Mouse (Mus musculus): Measurements from ENCODE around the gene Hmgxb4.

Hmgxb4 gene

DNA sequence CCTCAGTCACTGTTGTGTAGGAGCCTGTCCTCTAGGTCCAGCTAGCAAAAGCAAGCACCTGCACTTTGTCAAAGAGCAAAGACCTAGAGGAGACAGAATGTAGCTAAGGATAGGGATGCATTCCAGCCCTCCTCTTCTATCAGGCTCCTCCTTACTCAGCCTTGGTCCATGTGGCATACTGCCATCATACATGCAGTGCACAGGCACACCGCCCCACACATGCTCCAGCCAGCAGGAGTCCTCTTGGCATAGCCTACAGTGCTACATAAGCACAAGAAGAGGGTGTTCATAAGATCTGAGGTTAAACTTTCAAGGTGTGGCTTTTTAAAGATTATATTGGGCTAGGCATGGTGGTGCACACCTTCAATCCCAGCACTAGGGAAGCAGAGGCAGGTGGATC lies 81.7 kb downstream of the Hmgxb4 start:
- no peak for DNase-seq

DNA sequence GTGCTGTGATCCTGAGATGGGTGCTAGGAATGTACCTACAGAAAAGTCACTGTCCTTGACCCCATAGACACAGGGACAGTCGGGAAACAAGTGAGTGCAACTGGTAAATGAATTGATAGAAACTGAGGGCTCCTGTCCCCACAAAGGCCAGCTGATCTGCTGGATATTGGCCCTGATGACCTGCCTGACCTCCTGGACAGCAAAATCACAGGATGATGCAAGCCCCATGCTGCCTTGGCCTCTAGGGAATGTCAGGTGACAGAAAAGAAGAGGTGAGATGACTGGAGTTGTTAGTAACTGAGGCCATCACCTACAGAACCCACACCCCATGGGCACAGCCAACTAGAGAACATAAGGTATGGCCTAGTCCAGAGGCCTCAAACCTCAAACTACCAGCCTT lies 85.1 kb downstream of the Hmgxb4 start:
- DNase-seq = no peak

- no peak for DNase-seq
Observed at GRCm38 (mm10) chr8:75078851-75079250, 85.7 kb downstream of the Hmgxb4 start.
